Mouse (Mus musculus): Measurements from ENCODE around the gene Alg9. TPM values are rescaled to one million over a fixed set of nuclear protein-coding genes. Genes with fewer than 3 reads are reported as not detected.

Alg9 gene
- polyA plus RNA-seq, 1 experiment from 2014 or later = 40.4 TPM

GRCm38 (mm10) chr9:50768107-50769002, 6.5 kb upstream of the Alg9 start, which contains the start of gene Fdxacb1:
Gene Fdxacb1, plus strand, starts transcription at chr9:50768236.
- peak within 1 kb of the TSS; percentile 71 for H3K9ac ChIP-seq (ENCODE audit: low read length)
- H3K27me3 ChIP-seq (ENCODE audit: control insufficient read depth, insufficient read depth, low read length) = no peaks in the 10 kb centered on the region
- H3K36me3 ChIP-seq (ENCODE audit: control insufficient read depth, insufficient read depth, low read length) = no peaks in the 10 kb centered on the region
- DNase-seq (ENCODE audit: low spot score) (peak; percentile 99), ATAC-seq (ENCODE audit: insufficient number of reproducible peaks, low FRiP score, low TSS enrichment, low read depth) (peak; percentile 97)
- WGBS = 5% methylated on average over 59 of the region's 59 CpGs
- H3K27ac ChIP-seq (replicated peaks; ENCODE audit: low read depth, low read length) = peak within 1 kb of the TSS; percentile 80
- 0 out of 2 replicates have a peak, but pooled peaks cover 2% of the 10 kb centered on the region for H3K4me1 ChIP-seq (ENCODE audit: control insufficient read depth, insufficient read depth, low read length)
- no peaks in the 10 kb centered on the region for H3K9me3 ChIP-seq (ENCODE audit: control insufficient read depth, low read length)
- peak within 1 kb of the TSS; percentile 60 for H3K4me3 ChIP-seq (ENCODE audit: low read depth, low read length)
- H3K4me2 ChIP-seq (ENCODE audit: low read depth, severe bottlenecking) = peak within 1 kb of the TSS; percentile 83

GRCm38 (mm10) chr9:50770011-50770410, 4.8 kb upstream of the Alg9 start:
- H3K27me3 ChIP-seq (ENCODE audit: control insufficient read depth, insufficient read depth, low read length) = no peaks in the 10 kb centered on the region
- no peak overlapping the region for H3K9ac ChIP-seq (ENCODE audit: low read length)
- no peaks in the 10 kb centered on the region for H3K9me3 ChIP-seq (ENCODE audit: control insufficient read depth, low read length)
- H3K36me3 ChIP-seq (ENCODE audit: control insufficient read depth, insufficient read depth, low read length) = no peaks in the 10 kb centered on the region
- H3K27ac ChIP-seq (replicated peaks; ENCODE audit: low read depth, low read length) = no peak overlapping the region
- DNase-seq (ENCODE audit: low spot score) (no peak), ATAC-seq (ENCODE audit: insufficient number of reproducible peaks, low FRiP score, low TSS enrichment, low read depth) (no peak)
- no peak overlapping the region for H3K4me2 ChIP-seq (ENCODE audit: low read depth, severe bottlenecking)
- H3K4me3 ChIP-seq (ENCODE audit: low read depth, low read length) = no peak overlapping the region
- 0 out of 2 replicates have a peak, but pooled peaks cover 4% of the 10 kb centered on the region for H3K4me1 ChIP-seq (ENCODE audit: control insufficient read depth, insufficient read depth, low read length)
- WGBS = 67% methylated on average over 2 of the region's 2 CpGs

GRCm38 (mm10) chr9:50774026-50774462, 775 bp upstream of the Alg9 start:
- H3K4me1 ChIP-seq (ENCODE audit: control insufficient read depth, insufficient read depth, low read length) = peaks cover 7% of the 10 kb centered on the region; the same call in 1 of the 2 replicates
- no peaks in the 10 kb centered on the region for H3K9me3 ChIP-seq (ENCODE audit: control insufficient read depth, low read length)
- H3K9ac ChIP-seq (ENCODE audit: low read length) = no peak overlapping the region
- H3K4me3 ChIP-seq (ENCODE audit: low read depth, low read length) = no peak overlapping the region
- no peak overlapping the region for H3K27ac ChIP-seq (replicated peaks; ENCODE audit: low read depth, low read length)
- WGBS = 76% methylated on average over 4 of the region's 4 CpGs
- no peak for DNase-seq (ENCODE audit: low spot score)
- H3K27me3 ChIP-seq (ENCODE audit: control insufficient read depth, insufficient read depth, low read length) = no peaks in the 10 kb centered on the region
- no peak overlapping the region for H3K4me2 ChIP-seq (ENCODE audit: low read depth, severe bottlenecking)
- no peak for ATAC-seq (ENCODE audit: insufficient number of reproducible peaks, low FRiP score, low TSS enrichment, low read depth)
- H3K36me3 ChIP-seq (ENCODE audit: control insufficient read depth, insufficient read depth, low read length) = no peaks in the 10 kb centered on the region

DNA sequence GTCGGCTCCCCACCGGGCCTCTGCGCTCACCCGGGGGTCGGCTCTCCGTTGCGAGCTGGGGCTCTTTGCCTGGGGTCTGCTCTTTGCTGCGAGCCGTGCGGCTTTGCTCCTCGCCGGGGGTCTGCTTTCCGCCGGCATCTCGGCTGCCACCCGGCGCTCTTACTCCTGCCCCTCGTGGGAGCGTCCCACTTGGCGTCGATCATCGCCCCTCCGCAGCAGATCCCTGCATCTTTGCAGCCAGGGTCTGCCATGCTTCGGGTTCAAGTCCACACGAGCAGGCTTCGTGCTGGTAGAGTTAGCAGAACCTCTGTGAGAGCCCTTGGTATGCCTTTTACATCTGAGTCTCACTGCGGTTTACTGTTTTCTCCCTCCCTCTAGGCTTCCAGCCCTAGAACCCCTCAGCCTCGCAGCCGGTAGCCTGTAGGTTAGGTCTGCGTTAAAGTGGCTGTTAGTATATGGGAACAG, 875 bp downstream of the Alg9 start:
- DNase-seq (ENCODE audit: low spot score) = no peak
- Histone ChIP-seq H3K4me3 (ENCODE audit: low read depth, low read length) (peak overlapping the region; percentile 87), H3K9me3 (ENCODE audit: control insufficient read depth, low read length) (no peaks in the 10 kb centered on the region), H3K27me3 (ENCODE audit: control insufficient read depth, insufficient read depth, low read length) (no peaks in the 10 kb centered on the region), H3K36me3 (ENCODE audit: control insufficient read depth, insufficient read depth, low read length) (peaks cover 2% of the 10 kb centered on the region; the same call in 1 of the 2 replicates), H3K27ac (replicated peaks; ENCODE audit: low read depth, low read length) (peak overlapping the region; percentile 65), H3K4me2 (ENCODE audit: low read depth, severe bottlenecking) (peak overlapping the region; percentile 69), H3K9ac (ENCODE audit: low read length) (peak overlapping the region; percentile 89), H3K4me1 (ENCODE audit: control insufficient read depth, insufficient read depth, low read length) (peaks cover 7% of the 10 kb centered on the region; the same call in 1 of the 2 replicates)
- under 1% methylated on average over 25 of the region's 30 CpGs for WGBS
- ATAC-seq (ENCODE audit: insufficient number of reproducible peaks, low FRiP score, low TSS enrichment, low read depth) = peak; percentile 13

- 58% methylated on average over 11 of the region's 11 CpGs for WGBS
These were observed 1.4 kb downstream of the Alg9 start for GRCm38 (mm10) chr9:50776162-50776760.

DNA sequence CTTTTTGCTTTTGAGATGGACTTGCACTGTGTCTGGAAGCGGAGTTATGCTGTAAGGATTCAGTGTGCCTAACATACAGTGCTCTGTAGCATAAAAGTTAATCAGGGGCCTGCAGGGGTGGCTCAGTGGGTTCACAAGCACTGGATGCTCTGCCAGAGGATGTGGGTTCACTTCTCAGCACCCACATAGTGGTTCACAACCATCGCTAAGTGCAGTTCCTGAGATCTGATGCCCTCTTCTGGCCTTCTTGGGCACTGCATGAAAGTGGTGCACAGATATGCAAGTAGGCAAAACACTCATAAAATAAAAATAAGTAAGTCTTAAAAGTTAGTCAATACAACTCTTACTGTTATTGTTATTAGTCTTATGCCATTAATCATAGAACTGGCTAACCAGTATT, 7.3 kb downstream of the Alg9 start:
- peaks cover 17% of the 10 kb centered on the region for H3K36me3 ChIP-seq (ENCODE audit: control insufficient read depth, insufficient read depth, low read length)
- WGBS = 84% methylated on average over 2 of the region's 2 CpGs
- DNase-seq (ENCODE audit: low spot score) = peak; percentile 59
- no peaks in the 10 kb centered on the region for H3K4me1 ChIP-seq (ENCODE audit: control insufficient read depth, insufficient read depth, low read length)
- ATAC-seq (ENCODE audit: insufficient number of reproducible peaks, low FRiP score, low TSS enrichment, low read depth) = no peak
- H3K27ac ChIP-seq (replicated peaks; ENCODE audit: low read depth, low read length) = no peak overlapping the region
- no peak overlapping the region for H3K4me2 ChIP-seq (ENCODE audit: low read depth, severe bottlenecking)
- no peaks in the 10 kb centered on the region for H3K27me3 ChIP-seq (ENCODE audit: control insufficient read depth, insufficient read depth, low read length)
- H3K4me3 ChIP-seq (ENCODE audit: low read depth, low read length) = no peak overlapping the region
- H3K9me3 ChIP-seq (ENCODE audit: control insufficient read depth, low read length) = no peaks in the 10 kb centered on the region
- H3K9ac ChIP-seq (ENCODE audit: low read length) = no peak overlapping the region

More at GRCm38 (mm10) chr9:50776162-50776760, 1.4 kb downstream of the Alg9 start:
- Histone ChIP-seq H3K36me3 (ENCODE audit: control insufficient read depth, insufficient read depth, low read length) (peaks cover 2% of the 10 kb centered on the region; the same call in 1 of the 2 replicates), H3K4me1 (ENCODE audit: control insufficient read depth, insufficient read depth, low read length) (peaks cover 7% of the 10 kb centered on the region; the same call in 1 of the 2 replicates), H3K27me3 (ENCODE audit: control insufficient read depth, insufficient read depth, low read length) (no peaks in the 10 kb centered on the region), H3K4me3 (ENCODE audit: low read depth, low read length) (peak overlapping the region; percentile 87), H3K4me2 (ENCODE audit: low read depth, severe bottlenecking) (peak overlapping the region; percentile 69), H3K27ac (replicated peaks; ENCODE audit: low read depth, low read length) (no peak overlapping the region), H3K9me3 (ENCODE audit: control insufficient read depth, low read length) (no peaks in the 10 kb centered on the region), H3K9ac (ENCODE audit: low read length) (no peak overlapping the region; the same call in 1 of the 2 replicates)
- no peak for ATAC-seq (ENCODE audit: insufficient number of reproducible peaks, low FRiP score, low TSS enrichment, low read depth)
- DNase-seq (ENCODE audit: low spot score) = no peak

- Histone ChIP-seq H3K9me3 (ENCODE audit: control insufficient read depth, low read length) (no peaks in the 10 kb centered on the region), H3K27ac (replicated peaks; ENCODE audit: low read depth, low read length) (no peak overlapping the region), H3K9ac (ENCODE audit: low read length) (no peak overlapping the region), H3K4me2 (ENCODE audit: low read depth, severe bottlenecking) (no peak overlapping the region), H3K4me1 (ENCODE audit: control insufficient read depth, insufficient read depth, low read length) (no peaks in the 10 kb centered on the region), H3K27me3 (ENCODE audit: control insufficient read depth, insufficient read depth, low read length) (no peaks in the 10 kb centered on the region), H3K36me3 (ENCODE audit: control insufficient read depth, insufficient read depth, low read length) (peaks cover 6% of the 10 kb centered on the region; the same call in 1 of the 2 replicates), H3K4me3 (ENCODE audit: low read depth, low read length) (no peak overlapping the region)
- DNase-seq (ENCODE audit: low spot score) (no peak), ATAC-seq (ENCODE audit: insufficient number of reproducible peaks, low FRiP score, low TSS enrichment, low read depth) (no peak)
- 95% methylated on average over 3 of the region's 3 CpGs for WGBS
These were observed 20.4 kb downstream of the Alg9 start for GRCm38 (mm10) chr9:50795266-50795665.

DNA sequence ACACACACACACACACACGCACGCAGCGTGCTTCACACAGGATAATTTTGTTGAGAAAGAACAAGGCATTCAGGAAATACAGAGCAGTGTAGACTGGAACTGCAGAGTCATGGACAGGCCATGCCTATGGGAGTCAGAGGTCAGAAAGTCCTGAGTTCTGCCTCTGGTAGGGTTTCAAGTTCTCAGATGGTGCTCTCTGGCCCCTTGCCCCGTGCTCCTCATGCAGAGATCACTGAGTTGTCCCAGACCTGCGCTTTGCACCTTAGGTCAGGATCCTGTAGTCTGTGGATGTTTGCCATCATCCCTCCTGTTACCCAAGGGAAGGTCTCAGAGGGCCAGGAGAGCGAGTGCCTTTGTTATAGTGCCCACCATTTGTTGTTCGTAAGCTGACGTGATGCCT, 22.0 kb downstream of the Alg9 start:
- H3K4me1 ChIP-seq (ENCODE audit: control insufficient read depth, insufficient read depth, low read length) = no peaks in the 10 kb centered on the region
- peaks cover 3% of the 10 kb centered on the region; the same call in 1 of the 2 replicates for H3K36me3 ChIP-seq (ENCODE audit: control insufficient read depth, insufficient read depth, low read length)
- no peaks in the 10 kb centered on the region for H3K9me3 ChIP-seq (ENCODE audit: control insufficient read depth, low read length)
- ATAC-seq (ENCODE audit: insufficient number of reproducible peaks, low FRiP score, low TSS enrichment, low read depth) = no peak
- no peak overlapping the region for H3K4me2 ChIP-seq (ENCODE audit: low read depth, severe bottlenecking)
- DNase-seq (ENCODE audit: low spot score) = no peak
- H3K9ac ChIP-seq (ENCODE audit: low read length) = no peak overlapping the region
- 84% methylated on average over 8 of the region's 8 CpGs for WGBS
- no peak overlapping the region for H3K4me3 ChIP-seq (ENCODE audit: low read depth, low read length)
- H3K27me3 ChIP-seq (ENCODE audit: control insufficient read depth, insufficient read depth, low read length) = no peaks in the 10 kb centered on the region
- no peak overlapping the region for H3K27ac ChIP-seq (replicated peaks; ENCODE audit: low read depth, low read length)
